Mouse (Mus musculus): ENCODE data around the gene Rras2. TPM values are rescaled to one million over a fixed set of nuclear protein-coding genes. Genes with fewer than 3 reads are reported as not detected.

Gene Rras2
- total RNA-seq, 2 experiments from 2014 or later = 3.7 TPM; not detected in 1

Other genes with a start within 250 kb of the Rras2 start
- gene Copb1, start 136.9 kb upstream of the Rras2 start, total RNA-seq (2015; ENCODE audit: low replicate concordance) = 45.1 and 77.8 TPM in 2 replicates
- 19.0 and 22.6 TPM in 2 replicates for gene Copb1, start 136.9 kb upstream of the Rras2 start, total RNA-seq (2017; ENCODE audit: low replicate concordance)
- gene Psma1, start 158.3 kb upstream of the Rras2 start, total RNA-seq (2015; ENCODE audit: low replicate concordance) = 70.8 and 174 TPM in 2 replicates
- gene Psma1, start 158.3 kb upstream of the Rras2 start, total RNA-seq (2017; ENCODE audit: low replicate concordance) = 73.9 and 79.0 TPM in 2 replicates

All from erythroblast, adult 5-6 weeks (primary cell).